Mouse (Mus musculus): ENCODE measurements at regions not wholly inside any gene's neighbourhood (a gene's known extent, or its start where the extent isn't known, plus 50 kb on each side); places are given as distances from the start of the nearest gene placed in this dataset.

GRCm38 (mm10) chr9:61280856-61281582 is 91.1 kb upstream of the Tle3 start:
- TF ChIP-seq POLR2A (IDR thresholded peaks at IDR 0.05; ENCODE audit: extremely low read depth, insufficient read depth, low read length) (no peak), CTCF (IDR thresholded peaks at IDR 0.05; ENCODE audit: extremely low read depth, insufficient read depth, low read length) (no peak)
